Mouse (Mus musculus) thymus, postnatal 10 days (tissue): ENCODE data around the gene Nup214.

Experiments used
- DNase-seq, 2 experiments: peaks; one replicate each; pipeline ENCODE4 v3.0.0; 2021; ENCODE audit warnings: low spot score in 2 of 2

The Nup214 gene

GRCm38 (mm10) chr2:32095351-32096121, 121.3 kb downstream of the Nup214 start, which contains the start of gene Plpp7:
Gene Plpp7, plus strand, starts transcription at chr2:32095528.
- DNase-seq, result no peak

- DNase-seq, result no peak
These were observed 121.8 kb downstream of the Nup214 start for GRCm38 (mm10) chr2:32096122-32096420.

- DNase-seq, result no peak
These were observed 128.7 kb downstream of the Nup214 start for GRCm38 (mm10) chr2:32102944-32103343.

- no peak for DNase-seq
These were observed 129.3 kb downstream of the Nup214 start for GRCm38 (mm10) chr2:32103557-32103956.
